Mouse (Mus musculus) hindlimb bud, embryonic 11.5 days (tissue): ENCODE data around the gene Olfr1279.
"Not testable (repeated sequence)": the region's sequence is repeated elsewhere in the genome, so short reads cannot be mapped to it uniquely, and the experiment has no call there.

Source experiments
- DNase-seq: peaks from one replicate; pipeline ENCODE4 v3.0.0-alpha.2; 2012; ENCODE audit warnings: low read depth, low spot score; ENCODE audit errors: extremely low spot score

Olfr1279 gene

DNA sequence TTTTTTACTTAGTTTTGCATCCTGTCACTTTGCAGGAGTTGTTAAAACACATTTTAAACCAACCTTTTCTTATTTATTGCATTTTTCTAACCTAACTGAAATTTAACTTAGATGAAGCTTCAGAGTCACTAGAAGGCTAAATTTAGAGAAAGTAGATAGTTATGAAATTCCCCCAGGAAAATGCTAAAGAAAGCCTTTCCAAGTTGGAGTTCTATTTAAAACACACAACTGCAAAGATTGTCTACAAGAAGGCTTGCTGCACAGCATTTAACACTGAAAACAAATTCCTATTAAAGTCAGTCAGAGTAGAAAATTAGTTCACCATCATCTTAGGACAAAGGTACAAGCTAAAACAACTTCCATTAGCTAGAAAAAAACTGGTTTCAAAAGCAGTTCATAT, at the start of gene Olfr1279:
TSS of gene Olfr1279 (plus strand) at position 262 of the 400 bp plus-strand sequence.
- no peak for DNase-seq

DNA sequence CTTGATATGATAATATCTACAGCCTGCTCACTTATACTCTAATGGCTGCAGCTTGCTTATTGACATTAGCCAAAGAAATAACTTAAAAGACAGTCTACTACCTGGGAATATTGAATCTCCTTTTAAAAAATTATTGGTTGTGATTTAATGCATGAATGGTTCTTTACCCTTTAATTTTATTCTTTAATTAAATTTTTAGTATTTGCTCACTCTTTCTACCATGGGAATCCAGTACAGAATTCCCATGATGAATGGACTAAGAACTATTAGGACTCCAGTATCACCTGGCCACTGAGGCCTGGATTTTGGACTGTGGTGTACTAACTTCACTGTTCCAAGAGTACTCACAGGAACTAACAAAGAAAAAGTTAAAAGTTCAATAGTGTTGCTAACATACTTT, 46.2 kb upstream of the Olfr1279 start, which contains the start of gene Olfr1276:
TSS of gene Olfr1276 (plus strand) at position 301 of the 400 bp plus-strand sequence.
- no peak for DNase-seq

DNA sequence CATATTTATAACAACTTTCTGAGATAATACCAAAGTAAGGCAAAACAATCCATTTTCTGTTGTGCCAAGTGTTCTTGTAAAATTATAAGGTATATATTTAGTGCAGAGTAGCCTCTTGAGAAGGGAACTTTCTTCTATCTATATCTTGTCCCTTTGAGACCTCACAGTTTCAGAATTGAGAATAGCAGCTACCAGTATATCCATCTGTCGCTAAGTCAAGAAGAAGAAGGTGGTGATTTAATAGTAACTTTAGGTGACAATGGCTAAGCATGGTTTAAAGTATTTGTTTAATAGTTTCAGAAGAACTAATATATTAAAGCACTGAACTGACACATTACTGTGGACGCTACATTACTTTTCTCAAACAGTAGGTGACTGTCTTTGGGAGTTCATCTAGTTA, 26.4 kb upstream of the Olfr1279 start, which contains the start of gene Olfr1277:
TSS of gene Olfr1277 (minus strand) at position 101 of the 400 bp plus-strand sequence.
- no peak for DNase-seq

DNA sequence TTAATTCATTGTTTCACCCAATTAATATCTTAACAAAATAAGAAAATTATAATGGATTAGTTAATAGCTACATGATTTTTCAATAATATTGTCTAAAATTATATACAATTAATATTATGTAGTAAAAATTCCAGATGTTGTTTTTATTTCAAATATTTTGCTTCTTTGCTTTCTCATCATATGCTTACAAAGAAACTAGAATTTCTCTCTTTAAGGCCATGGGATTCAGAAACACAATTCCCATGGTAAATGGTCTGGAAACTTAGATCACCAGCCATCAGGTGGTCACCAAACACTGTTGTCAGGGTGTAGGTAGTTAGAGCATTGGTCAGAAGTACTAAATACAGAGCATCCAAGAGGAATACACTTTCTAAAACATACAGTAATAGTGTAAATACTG, 10.6 kb upstream of the Olfr1279 start, which contains the start of gene Olfr1278:
TSS of gene Olfr1278 (plus strand) at position 301 of the 400 bp plus-strand sequence.
- no peak for DNase-seq

DNA sequence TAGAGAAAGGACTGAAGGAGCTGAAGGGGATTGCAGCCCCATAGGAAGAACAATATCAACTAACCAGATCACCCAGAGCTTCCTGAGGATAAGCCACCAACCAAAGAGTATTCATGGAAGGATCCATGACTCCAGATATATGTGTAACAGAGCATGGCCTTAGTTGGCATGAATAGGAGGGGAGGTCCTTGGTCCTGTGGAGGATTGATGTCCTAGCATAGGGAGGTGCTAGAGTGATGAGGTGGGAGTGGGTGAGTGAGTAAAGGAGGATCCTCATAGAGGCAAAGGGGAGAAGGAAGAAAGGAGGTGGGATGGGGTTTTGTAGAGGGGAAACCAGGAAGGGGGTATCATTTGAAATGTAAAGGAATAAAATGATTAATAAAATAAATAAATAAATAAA, 1.9 kb upstream of the Olfr1279 start:
- DNase-seq, result no peak

DNA sequence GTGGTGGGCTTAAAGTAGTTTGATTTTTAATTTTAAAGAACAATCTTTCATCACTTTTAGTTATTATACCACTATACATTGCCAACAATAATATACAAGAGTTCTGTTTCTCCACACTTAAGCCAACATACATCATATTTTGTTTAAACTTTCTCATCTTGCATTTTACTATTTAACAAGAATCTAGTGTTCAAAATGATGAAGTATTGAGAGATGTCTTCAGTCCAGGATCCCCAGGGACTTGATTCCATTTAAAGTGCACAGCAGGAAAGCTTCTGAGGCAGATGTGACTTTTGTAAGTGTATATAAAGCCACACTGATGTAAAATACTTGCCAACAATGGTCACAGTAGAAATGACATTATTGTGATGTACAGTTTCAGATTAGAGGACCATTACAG, 13.3 kb downstream of the Olfr1279 start, which contains the start of gene Olfr1280:
TSS of gene Olfr1280 (plus strand) at position 301 of the 400 bp plus-strand sequence.
- DNase-seq, result no peak

DNA sequence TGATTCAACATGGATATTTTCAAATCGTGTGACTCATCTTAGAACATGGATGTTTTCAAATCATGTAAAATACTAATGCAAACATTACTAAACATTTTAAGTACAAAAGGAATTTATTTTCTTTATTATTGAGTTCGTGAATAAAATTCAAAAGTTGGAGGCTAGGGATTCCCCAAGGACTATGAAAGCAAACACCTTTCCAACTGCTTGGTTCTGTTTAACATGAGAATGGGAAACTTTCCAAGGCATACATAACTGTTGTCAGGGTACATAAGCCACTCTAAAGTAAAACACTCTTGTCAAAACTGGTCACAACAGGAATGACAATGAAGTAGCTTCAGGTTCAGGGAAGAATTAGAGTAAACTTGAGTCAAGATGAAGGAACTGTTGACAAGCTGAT, 25.8 kb downstream of the Olfr1279 start, which contains the start of gene Olfr1281:
TSS of gene Olfr1281 (plus strand) at position 301 of the 400 bp plus-strand sequence.
- DNase-seq, result no peak

DNA sequence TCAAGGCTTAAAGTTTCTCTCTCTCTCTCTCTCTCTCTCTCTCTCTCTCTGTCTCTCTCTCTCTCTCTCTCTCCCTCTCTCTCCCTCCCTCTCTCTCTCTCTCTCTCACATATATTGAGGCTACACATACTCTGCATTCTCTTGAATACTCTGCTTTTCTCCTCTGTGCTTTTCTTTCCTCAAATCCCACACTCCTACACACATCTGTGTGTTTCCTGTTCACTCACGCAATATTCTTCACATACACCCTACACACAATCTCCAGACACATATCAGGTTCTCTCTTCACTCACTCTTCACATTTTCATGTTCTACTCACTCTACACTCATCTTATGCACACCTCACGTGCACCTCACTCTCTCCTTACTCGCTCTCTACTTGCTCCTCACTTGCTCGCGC, 33.3 kb downstream of the Olfr1279 start:
- DNase-seq, result not testable (repeated sequence)

DNA sequence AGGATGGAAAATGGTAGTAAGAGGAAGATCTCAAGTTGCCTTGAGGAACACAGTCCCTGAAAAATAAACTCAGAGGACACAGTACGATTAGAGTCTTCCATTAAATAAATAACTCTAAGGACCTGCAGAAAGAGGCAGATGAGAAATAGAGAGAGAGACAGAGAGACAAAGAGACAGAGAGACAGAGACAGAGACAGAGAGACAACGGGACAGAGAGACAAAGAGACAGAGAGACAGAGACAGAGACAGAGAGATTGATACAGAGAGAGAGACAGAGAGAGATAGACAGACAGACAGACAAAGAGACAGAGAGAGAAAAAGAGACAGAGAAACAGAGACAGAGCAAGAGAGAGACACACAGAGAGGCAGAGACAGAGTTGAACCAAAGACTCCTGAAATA, 35.5 kb downstream of the Olfr1279 start, which contains the start of gene Olfr1282:
TSS of gene Olfr1282 (minus strand) at position 101 of the 400 bp plus-strand sequence.
- DNase-seq, result no peak
